Mouse (Mus musculus): ENCODE results near the gene Kcnd3. TPM values are rescaled to one million over a fixed set of nuclear protein-coding genes. Genes with fewer than 3 reads are reported as not detected.
A peak's percentile ranks its signal among the peaks of the same experiment; 100 is the strongest.

Gene Kcnd3
- total RNA-seq, 2 experiments from 2014 or later: 60.0 to 62.0 TPM

DNA sequence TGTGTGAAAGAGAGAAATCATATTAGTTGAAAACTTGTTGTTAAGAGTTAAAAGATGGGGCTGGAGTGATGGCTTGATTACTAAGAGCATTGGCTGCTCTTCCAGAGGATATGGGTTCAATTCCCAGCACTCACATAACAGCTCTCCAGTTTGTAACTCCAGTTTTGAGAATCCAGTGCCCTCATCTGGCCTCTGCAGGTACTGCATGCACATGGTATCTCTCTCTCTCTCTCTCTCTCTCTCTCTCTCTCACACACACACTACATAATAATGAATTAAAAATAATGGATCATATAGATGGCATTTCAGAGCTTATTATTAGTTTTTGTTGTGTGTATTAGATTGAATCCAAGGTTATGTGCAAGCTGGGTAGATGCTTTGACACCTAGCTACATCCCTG, 29.7 kb upstream of the Kcnd3 start:
- intact Hi-C loops (cut with DNase I): no loop called here
- TF ChIP-seq CTCF (IDR thresholded peaks at IDR 0.05): peak; percentile 24
- no peak overlapping the region for H3K4me3 ChIP-seq
- H3K27ac ChIP-seq: no peak overlapping the region
- no peak for DNase-seq (ENCODE audit: extremely low spot score in 1 of 2, low spot score in 2 of 2)

DNA sequence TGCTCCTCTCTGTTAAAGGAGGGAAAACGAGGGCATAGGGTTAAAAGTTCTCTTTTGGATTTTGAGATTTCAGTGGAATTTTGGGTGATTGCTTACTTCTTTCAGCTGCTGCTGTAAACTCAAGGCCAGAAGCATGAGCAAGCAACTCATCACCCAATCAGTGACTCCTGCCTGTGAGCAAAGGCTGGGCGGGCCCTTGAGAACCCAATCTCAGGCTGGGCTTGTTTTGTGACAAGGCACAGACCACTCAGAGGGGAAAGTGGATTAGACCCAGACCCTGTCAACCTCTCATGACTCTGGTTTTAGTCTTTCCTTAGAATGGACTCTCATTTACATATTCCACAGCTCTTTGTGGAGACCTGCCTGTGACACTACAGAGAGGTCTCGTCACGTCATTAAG, 28.7 kb upstream of the Kcnd3 start:
- H3K4me3 ChIP-seq: no peak overlapping the region
- no peak overlapping the region for H3K27ac ChIP-seq
- no peak for TF ChIP-seq CTCF (IDR thresholded peaks at IDR 0.05)
- no peak for DNase-seq (ENCODE audit: extremely low spot score in 1 of 2, low spot score in 2 of 2)
- intact Hi-C loops (cut with DNase I): no loop called here

DNA sequence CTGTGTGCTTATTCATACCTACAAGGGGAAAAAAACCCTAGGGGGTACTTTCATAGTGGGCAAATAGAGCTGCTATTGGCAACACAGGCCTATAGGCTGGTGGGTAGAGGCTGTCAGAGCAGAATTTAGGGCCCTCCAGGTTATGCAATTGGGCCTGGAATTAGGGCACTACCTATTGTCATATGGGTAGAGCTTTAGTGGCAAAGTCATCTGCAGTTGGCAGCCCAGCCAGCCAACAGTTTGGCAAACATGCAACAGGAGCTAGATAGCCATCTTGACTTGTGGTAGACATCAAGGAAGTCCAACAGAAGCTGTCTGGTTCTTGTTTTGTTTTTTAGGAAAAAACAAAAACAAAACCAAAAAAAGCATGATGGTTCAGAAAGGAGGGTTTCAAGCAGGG, 23.5 kb upstream of the Kcnd3 start:
- Histone ChIP-seq H3K27ac (no peak overlapping the region), H3K4me3 (no peak overlapping the region)
- intact Hi-C loops (cut with DNase I): no loop called here
- DNase-seq (ENCODE audit: extremely low spot score in 1 of 2, low spot score in 2 of 2): no peak
- no peak for TF ChIP-seq CTCF (IDR thresholded peaks at IDR 0.05)

- DNase-seq (ENCODE audit: extremely low spot score in 1 of 2, low spot score in 2 of 2): no peak
Observed at GRCm38 (mm10) chr3:105436383-105436782, 15.7 kb upstream of the Kcnd3 start.

GRCm38 (mm10) chr3:105436971-105437370, 15.2 kb upstream of the Kcnd3 start:
- intact Hi-C loops (cut with DNase I): no loop called here
- no peak for TF ChIP-seq CTCF (IDR thresholded peaks at IDR 0.05)
- Histone ChIP-seq H3K27ac (no peak overlapping the region), H3K4me3 (no peak overlapping the region)
- no peak for DNase-seq (ENCODE audit: extremely low spot score in 1 of 2, low spot score in 2 of 2)

More at GRCm38 (mm10) chr3:105436383-105436782, 15.7 kb upstream of the Kcnd3 start:
- Histone ChIP-seq H3K4me3 (no peak overlapping the region), H3K27ac (peak overlapping the region; percentile 8; the same call in 1 of the 2 replicates)
- intact Hi-C loops (cut with DNase I): no loop called here
- TF ChIP-seq CTCF (IDR thresholded peaks at IDR 0.05): no peak; the same call in 1 of the 2 replicates

DNA sequence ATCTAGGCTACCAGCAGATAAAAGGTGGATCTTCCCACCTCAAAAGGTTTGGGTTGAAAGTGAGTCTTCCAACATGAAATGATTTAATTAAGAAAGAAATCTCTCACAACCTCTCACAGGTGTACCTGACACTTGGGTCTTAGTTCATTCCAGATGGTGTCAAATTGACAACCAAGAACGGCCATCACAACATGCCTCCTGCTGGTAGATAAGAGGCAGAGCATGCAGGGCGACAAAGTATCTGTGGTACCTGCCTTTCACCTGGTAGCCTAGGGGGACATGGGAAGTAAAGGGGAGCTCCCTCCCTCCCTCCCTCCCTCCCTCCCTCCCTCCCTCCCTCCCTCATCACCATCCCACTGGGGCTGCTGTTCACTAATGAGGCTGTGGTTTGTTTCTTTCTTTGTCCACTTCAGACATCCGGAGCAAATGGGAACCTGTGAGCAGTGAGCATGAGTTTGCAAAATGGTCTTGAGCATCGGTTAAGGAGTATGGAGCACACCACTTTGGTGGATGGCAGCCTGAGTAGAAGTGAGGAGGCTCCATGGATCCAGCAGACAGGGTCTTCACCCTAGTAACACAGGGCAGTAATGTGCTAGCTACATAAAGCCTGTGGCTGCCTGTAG, 11.1 kb upstream of the Kcnd3 start:
- no peak overlapping the region for H3K4me3 ChIP-seq
- no peak for DNase-seq (ENCODE audit: extremely low spot score in 1 of 2, low spot score in 2 of 2)
- peak; percentile 8; the same call in 1 of the 2 replicates for TF ChIP-seq CTCF (IDR thresholded peaks at IDR 0.05)
- H3K27ac ChIP-seq: no peak overlapping the region
- intact Hi-C loops (cut with DNase I): no loop called here

DNA sequence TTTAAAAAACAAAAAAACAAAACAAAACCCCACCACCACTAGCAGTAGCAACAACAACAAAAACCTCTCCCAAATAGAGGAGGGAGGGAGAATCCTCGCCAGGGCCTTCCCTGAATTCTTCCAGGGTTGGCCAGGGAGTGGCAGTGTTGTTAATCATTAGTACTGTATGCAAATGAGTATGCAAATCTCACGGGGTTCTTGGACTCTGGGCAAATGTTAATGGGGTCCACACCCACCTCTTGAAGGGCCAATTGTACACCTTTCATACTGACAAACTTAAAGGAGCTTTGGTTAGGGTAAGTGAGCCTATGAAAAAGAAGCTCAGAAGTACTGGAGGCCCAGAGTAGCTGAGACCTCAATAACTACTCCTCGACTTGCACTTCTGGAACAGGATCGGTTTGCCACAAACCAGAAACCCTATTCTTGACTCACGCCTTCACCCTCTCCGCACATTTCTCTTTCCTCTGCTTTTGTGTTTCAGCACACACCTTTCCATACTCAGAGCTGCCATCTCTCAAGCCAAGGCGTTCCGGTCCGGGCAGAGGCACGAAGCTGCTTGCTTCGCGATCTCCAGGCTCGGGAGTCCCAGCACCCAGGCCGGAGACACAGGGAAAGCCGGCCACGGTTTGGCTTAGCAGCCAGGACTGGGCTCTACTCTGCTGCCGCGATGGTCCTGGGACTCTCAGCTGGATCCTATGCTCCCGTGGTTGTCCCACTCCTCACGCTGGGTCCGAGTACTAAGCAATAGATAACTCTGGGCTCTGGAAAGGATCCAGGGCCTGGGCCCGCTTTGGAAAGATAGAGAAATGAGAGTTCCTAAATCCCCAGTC, 1.3 kb upstream of the Kcnd3 start:
- Histone ChIP-seq H3K27ac (peak overlapping the region; percentile 91), H3K4me3 (peak overlapping the region; percentile 80)
- DNase-seq (ENCODE audit: extremely low spot score in 1 of 2, low spot score in 2 of 2): peak; percentile 49
- TF ChIP-seq CTCF (IDR thresholded peaks at IDR 0.05): peak; percentile 56
- intact Hi-C loops (cut with DNase I): loop anchor here (2.0 to 5.0 kb wide), 3 partner anchors 116 to 224 kb away; no protein-coding TSS in a partner anchor

- H3K27ac ChIP-seq: peak overlapping the region; percentile 91
- intact Hi-C loops (cut with DNase I): loop anchor here (1.0 to 5.0 kb wide), 4 partner anchors 37 to 200 kb away; no protein-coding TSS in a partner anchor
Observed at GRCm38 (mm10) chr3:105452556-105453213, 555 bp downstream of the Kcnd3 start.

DNA sequence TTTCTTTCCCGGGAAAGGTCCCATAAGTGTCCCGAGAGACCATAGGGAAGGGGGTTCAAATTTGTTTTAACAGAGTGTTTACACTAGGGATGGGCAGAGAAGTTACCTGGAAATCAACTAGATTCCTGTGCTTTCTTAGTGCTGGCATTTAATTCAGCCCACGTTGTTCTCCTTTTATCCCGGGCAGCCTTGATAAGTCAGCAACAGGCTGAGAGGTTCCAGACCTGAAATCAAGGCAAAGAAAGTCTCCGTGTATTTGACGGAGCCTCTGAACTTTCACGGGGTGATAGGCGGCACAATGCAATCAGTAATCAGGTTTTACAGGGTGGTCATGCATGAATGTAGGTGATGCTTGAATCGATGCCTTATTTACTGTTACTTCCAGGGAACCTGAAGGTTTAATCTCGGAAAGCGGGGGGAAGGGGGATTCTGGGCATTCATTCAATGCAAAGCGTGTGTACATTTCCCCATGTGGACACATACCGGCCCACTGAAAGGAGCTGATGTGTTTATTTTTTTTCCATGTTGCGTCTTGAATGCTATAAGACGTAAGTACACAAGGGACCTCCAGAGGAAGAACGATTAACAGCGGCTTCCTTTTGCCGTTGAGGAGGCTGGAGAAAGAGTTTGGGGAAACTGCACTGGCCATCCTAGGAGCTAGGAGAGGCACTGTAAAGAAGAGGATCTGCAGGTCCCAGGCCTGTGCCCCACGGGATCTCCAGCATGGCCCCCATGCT, 1.3 kb downstream of the Kcnd3 start:
- intact Hi-C loops (cut with DNase I): loop anchor here (2.0 to 5.0 kb wide), 3 partner anchors 67 to 199 kb away; no protein-coding TSS in a partner anchor
- TF ChIP-seq CTCF (IDR thresholded peaks at IDR 0.05): no peak
- DNase-seq (ENCODE audit: extremely low spot score in 1 of 2, low spot score in 2 of 2): no peak
- peak overlapping the region; percentile 91 for H3K27ac ChIP-seq
- H3K4me3 ChIP-seq: peak overlapping the region; percentile 80

More at GRCm38 (mm10) chr3:105452556-105453213, 555 bp downstream of the Kcnd3 start:
- peak; percentile 52 to 60 for DNase-seq (ENCODE audit: extremely low spot score in 1 of 2, low spot score in 2 of 2)
- peak overlapping the region; percentile 80 for H3K4me3 ChIP-seq
- no peak for TF ChIP-seq CTCF (IDR thresholded peaks at IDR 0.05)

DNA sequence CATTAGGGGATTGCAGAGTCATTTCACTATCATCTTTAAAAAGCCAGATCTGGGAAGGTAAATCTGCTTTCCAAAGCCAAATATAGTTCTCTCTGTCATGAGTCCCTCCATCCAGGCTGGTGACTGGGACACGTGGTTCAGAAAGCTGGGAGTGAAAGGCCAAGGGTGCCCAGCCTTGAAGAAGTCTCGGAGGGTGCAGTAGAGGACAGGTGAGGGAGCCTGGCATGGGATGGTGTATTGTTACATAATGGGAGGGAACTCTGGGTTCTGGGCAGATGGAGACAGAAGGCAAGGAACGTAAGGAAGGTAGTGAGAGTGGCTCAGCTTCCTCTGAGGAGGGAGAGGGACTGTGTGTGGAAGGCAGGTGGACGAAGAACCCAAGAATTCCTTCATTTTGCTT, 5.5 kb downstream of the Kcnd3 start:
- intact Hi-C loops (cut with DNase I): no loop called here
- no peak for DNase-seq (ENCODE audit: extremely low spot score in 1 of 2, low spot score in 2 of 2)
- TF ChIP-seq CTCF (IDR thresholded peaks at IDR 0.05): no peak
- no peak overlapping the region for H3K4me3 ChIP-seq
- no peak overlapping the region for H3K27ac ChIP-seq

- intact Hi-C loops (cut with DNase I): no loop called here
- Histone ChIP-seq H3K4me3 (no peak overlapping the region), H3K27ac (peak overlapping the region; percentile 7; the same call in 1 of the 2 replicates)
- no peak for DNase-seq (ENCODE audit: extremely low spot score in 1 of 2, low spot score in 2 of 2)
- TF ChIP-seq CTCF (IDR thresholded peaks at IDR 0.05): no peak
Observed at GRCm38 (mm10) chr3:105466538-105466937, 14.4 kb downstream of the Kcnd3 start.
